Mouse (Mus musculus): Measurements from ENCODE around the gene Rslcan18. TPM values are rescaled to one million over a fixed set of nuclear protein-coding genes. Genes with fewer than 3 reads are reported as not detected.

Gene Rslcan18
- 0.84 TPM for polyA plus RNA-seq (2014; fragmentation: Illumina TruSeq; extraction: RNeasy Lipid Tissue Mini Kit (QIAGEN cat#74804); ENCODE audit: low read depth, low replicate concordance)

GRCm38 (mm10) chr13:67116163-67116562 lies at the start of gene Rslcan18:
Gene Rslcan18 (minus strand): TSS chr13:67116263.

GRCm38 (mm10) chr13:67121360-67121759 lies 5.3 kb upstream of the Rslcan18 start, which contains the start of gene Zfp759:
Gene Zfp759 (plus strand): TSS chr13:67121660.

GRCm38 (mm10) chr13:67108194-67108820 lies 7.8 kb downstream of the Rslcan18 start, which contains the start of gene Gm28557:
Gene Gm28557 (minus strand): TSS chr13:67108604.

GRCm38 (mm10) chr13:67097876-67098275 lies 18.2 kb downstream of the Rslcan18 start, which contains the start of gene Zfp708:
Gene Zfp708 (minus strand): TSS chr13:67097976.

GRCm38 (mm10) chr13:67060786-67061358 lies 55.2 kb downstream of the Rslcan18 start, which contains the start of gene Zfp712:
Gene Zfp712 (minus strand): TSS chr13:67061170.

Other genes with a start within 250 kb of the Rslcan18 start
- 1.9 TPM for gene Gm10767, start 211.3 kb downstream of the Rslcan18 start, polyA plus RNA-seq (2014; fragmentation: Illumina TruSeq; extraction: RNeasy Lipid Tissue Mini Kit (QIAGEN cat#74804); ENCODE audit: low read depth, low replicate concordance)
- gene Zfp712, start 55.1 kb downstream of the Rslcan18 start, polyA plus RNA-seq (2014; fragmentation: Illumina TruSeq; extraction: RNeasy Lipid Tissue Mini Kit (QIAGEN cat#74804); ENCODE audit: low read depth, low replicate concordance), result 1.2 TPM
- gene Zfp708, start 18.3 kb downstream of the Rslcan18 start, polyA plus RNA-seq (2014; fragmentation: Illumina TruSeq; extraction: RNeasy Lipid Tissue Mini Kit (QIAGEN cat#74804); ENCODE audit: low read depth, low replicate concordance), result 2.5 TPM
- 2.5 TPM for gene Gm28557, start 7.7 kb downstream of the Rslcan18 start, polyA plus RNA-seq (2014; fragmentation: Illumina TruSeq; extraction: RNeasy Lipid Tissue Mini Kit (QIAGEN cat#74804); ENCODE audit: low read depth, low replicate concordance)
- gene Zfp759, start 5.4 kb upstream of the Rslcan18 start, polyA plus RNA-seq (2014; fragmentation: Illumina TruSeq; extraction: RNeasy Lipid Tissue Mini Kit (QIAGEN cat#74804); ENCODE audit: low read depth, low replicate concordance), result 3.8 TPM
- 4.8 TPM for gene Rsl1, start 56.9 kb upstream of the Rslcan18 start, polyA plus RNA-seq (2014; fragmentation: Illumina TruSeq; extraction: RNeasy Lipid Tissue Mini Kit (QIAGEN cat#74804); ENCODE audit: low read depth, low replicate concordance)
- 2.4 TPM for gene Zfp455, start 78.2 kb upstream of the Rslcan18 start, polyA plus RNA-seq (2014; fragmentation: Illumina TruSeq; extraction: RNeasy Lipid Tissue Mini Kit (QIAGEN cat#74804); ENCODE audit: low read depth, low replicate concordance)
- gene Zfp458, start 162.2 kb upstream of the Rslcan18 start, polyA plus RNA-seq (2014; fragmentation: Illumina TruSeq; extraction: RNeasy Lipid Tissue Mini Kit (QIAGEN cat#74804); ENCODE audit: low read depth, low replicate concordance), result 6.5 TPM
- 2.6 TPM for gene Zfp457, start 190.2 kb upstream of the Rslcan18 start, polyA plus RNA-seq (2014; fragmentation: Illumina TruSeq; extraction: RNeasy Lipid Tissue Mini Kit (QIAGEN cat#74804); ENCODE audit: low read depth, low replicate concordance)
- 4.2 TPM for gene Zfp595, start 216.3 kb upstream of the Rslcan18 start, polyA plus RNA-seq (2014; fragmentation: Illumina TruSeq; extraction: RNeasy Lipid Tissue Mini Kit (QIAGEN cat#74804); ENCODE audit: low read depth, low replicate concordance)
- not detected for gene Gm28044, start 244.3 kb upstream of the Rslcan18 start, polyA plus RNA-seq (2014; fragmentation: Illumina TruSeq; extraction: RNeasy Lipid Tissue Mini Kit (QIAGEN cat#74804); ENCODE audit: low read depth, low replicate concordance)
- 2.4 TPM for gene Zfp953, start 244.3 kb upstream of the Rslcan18 start, polyA plus RNA-seq (2014; fragmentation: Illumina TruSeq; extraction: RNeasy Lipid Tissue Mini Kit (QIAGEN cat#74804); ENCODE audit: low read depth, low replicate concordance)